Mouse (Mus musculus) neutrophil, adult 5-6 weeks (primary cell): ENCODE data around the gene Inca1. TPM values are rescaled to one million over a fixed set of nuclear protein-coding genes. Genes with fewer than 3 reads are reported as not detected.

Experiments
- ATAC-seq: fragments of 151-379, 151-347 bp; 2 replicates; pipeline ENCODE4 v1.8.0; 2017; ENCODE audit warnings: mild to moderate bottlenecking, moderate TSS enrichment; ENCODE audit not compliant: insufficient number of reproducible peaks, poor library complexity, low FRiP score, severe bottlenecking; ENCODE audit errors: extremely low read depth
- total RNA-seq: library from RNA; stranded (forward); fragments of 200-1000 nt; gene quantifications from 2 replicates; pipeline ENCODE4 v1.2.3, GENCODE M21; 2017

Gene Inca1
- total RNA-seq, 1 experiment from 2014 or later: not detected

DNA sequence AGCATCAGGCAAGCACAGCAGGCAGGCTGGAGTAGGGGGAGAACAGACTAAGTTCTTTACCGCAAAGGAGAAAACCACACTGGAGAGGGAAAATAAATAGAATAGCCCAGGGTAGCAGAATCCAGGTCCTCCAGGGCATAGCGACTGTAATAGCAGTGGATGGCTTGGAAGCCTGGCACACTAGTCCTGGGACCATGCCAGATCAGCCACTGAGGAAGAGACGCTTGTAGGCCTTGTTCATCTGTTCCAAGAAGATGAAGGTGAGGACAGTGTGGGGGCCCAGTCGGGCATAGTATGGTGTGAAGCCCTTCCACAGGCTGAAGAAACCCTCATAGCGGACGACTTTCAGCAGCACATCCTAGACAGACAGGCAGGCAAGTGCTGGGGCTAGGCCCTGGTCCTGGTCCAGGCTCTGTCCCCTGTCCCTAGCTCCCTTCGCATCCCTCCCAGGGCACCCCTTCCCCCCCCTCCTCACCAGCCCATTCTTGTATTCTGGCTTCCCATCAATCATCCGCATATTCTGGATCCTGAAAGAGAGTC is 55.3 kb downstream of the Inca1 start:
- no peak for ATAC-seq

DNA sequence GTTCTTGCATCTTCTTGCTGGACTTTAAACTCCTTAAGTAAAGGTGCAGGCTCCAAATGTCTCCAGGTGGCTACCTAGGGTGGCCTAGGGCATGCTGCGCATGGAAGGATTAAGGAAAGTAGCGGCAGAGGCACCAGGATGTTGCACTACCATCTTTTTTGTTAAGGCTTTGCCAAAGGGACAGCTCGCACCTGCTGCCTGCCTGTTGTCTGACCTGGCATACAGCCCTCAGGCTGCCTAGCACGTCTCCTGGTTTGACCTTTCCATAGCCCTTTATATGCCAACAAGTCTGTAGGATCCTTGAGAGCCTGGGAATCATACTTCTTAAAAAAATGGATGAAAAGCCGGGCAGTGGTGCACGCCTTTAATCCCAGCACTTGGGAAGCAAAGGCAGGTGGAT is 56.9 kb downstream of the Inca1 start:
- ATAC-seq: no peak

DNA sequence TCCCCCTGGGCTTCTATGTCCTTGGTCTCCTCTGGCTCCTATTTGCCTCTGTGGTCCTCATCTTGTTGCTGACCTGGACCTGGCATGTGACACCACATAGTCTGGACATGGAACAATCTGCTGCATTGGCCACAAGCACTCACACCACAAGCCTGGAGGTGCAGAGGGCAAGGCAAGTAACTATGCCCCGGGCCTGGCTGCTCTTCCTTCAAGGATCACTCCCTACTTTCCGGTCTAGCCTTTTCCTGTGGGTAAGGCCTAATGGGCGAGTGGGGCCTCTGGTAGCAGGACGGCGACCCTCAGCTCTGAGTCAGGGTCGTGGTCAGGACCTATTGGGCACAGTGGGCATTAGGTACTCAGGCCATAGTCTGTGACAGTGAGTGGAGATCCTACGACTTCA is 58.7 kb downstream of the Inca1 start:
- no peak for ATAC-seq

DNA sequence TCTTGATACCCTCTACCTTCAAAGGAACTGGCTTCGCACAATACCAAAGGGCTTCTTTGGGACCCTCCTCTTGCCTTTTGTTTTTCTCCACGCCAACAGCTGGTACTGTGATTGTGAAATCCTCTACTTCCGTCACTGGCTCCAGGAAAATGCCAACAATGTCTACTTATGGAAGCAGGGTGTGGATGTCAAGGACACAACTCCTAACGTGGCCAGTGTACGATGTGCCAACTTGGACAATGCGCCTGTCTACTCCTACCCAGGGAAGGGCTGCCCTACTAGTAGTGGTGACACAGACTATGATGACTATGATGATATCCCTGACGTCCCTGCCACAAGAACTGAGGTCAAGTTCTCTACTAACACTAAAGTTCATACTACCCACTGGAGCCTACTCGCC is 60.0 kb downstream of the Inca1 start:
- no peak for ATAC-seq

DNA sequence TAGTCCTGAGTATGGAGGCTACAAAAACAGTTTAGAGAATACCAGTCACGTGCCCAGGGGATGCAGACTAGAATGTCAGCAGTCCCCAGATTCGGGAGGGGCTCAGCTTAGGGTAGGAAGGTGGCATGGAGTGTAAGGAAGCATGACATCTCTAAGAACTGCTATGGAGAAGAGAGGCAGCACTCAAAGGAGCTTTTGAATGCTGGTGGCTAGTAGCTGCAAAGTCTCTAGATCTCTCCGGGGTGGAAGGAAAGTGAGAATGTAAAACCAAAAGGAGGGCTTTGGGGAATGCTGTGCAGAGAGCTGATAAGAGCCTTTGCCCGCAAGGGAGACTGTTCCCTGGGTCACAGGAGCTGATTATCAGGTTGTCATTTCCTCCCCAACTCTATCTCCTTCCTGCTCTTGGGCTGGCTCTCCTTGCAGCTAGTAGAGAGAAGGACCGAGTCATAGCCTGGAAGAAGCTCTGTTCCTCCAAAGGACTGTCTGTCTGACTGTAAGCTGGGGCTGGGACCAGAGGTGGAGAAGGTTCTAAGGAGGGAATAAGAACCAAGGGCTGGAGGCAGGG is 61.2 kb downstream of the Inca1 start, which contains the start of gene Gp1ba:
Gp1ba (plus strand) TSS at position 409 of the 565 bp plus-strand sequence.
- ATAC-seq: no peak

Other genes starting within 250 kb of the Inca1 start
- gene Med11, start 248.2 kb downstream of the Inca1 start, total RNA-seq: 43.7 and 46.3 TPM in 2 replicates
- 0.37 and 0.58 TPM in 2 replicates for gene Zmynd15, start 240.7 kb downstream of the Inca1 start, total RNA-seq
- gene Cxcl16, start 240.2 kb downstream of the Inca1 start, total RNA-seq: 0.74 TPM in 1 of 2 replicates, not detected in the other
- not detected in 2 replicates for gene Tm4sf5, start 194.9 kb downstream of the Inca1 start, total RNA-seq
- gene Vmo1, start 185.5 kb downstream of the Inca1 start, total RNA-seq: not detected in 2 replicates
- gene Gltpd2, start 181.0 kb downstream of the Inca1 start, total RNA-seq: not detected in 2 replicates
- 124 and 133 TPM in 2 replicates for gene Psmb6, start 174.8 kb downstream of the Inca1 start, total RNA-seq
- gene Gm40193, start 167.2 kb downstream of the Inca1 start, total RNA-seq: not detected in 2 replicates
- 0.86 and 4.3 TPM in 2 replicates for gene Pld2, start 160.1 kb downstream of the Inca1 start, total RNA-seq
- 21.8 and 23.1 TPM in 2 replicates for gene Mink1, start 137.3 kb downstream of the Inca1 start, total RNA-seq
- not detected in 2 replicates for gene 4930544D05Rik, start 84.3 kb downstream of the Inca1 start, total RNA-seq
- 1.7 TPM in 1 of 2 replicates, not detected in the other for gene Chrne, start 80.9 kb downstream of the Inca1 start, total RNA-seq
- 1.4 and 1.7 TPM in 2 replicates for gene Gp1ba, start 61.0 kb downstream of the Inca1 start, total RNA-seq
- 261 and 283 TPM in 2 replicates for gene Rnf167, start 52.9 kb downstream of the Inca1 start, total RNA-seq
- 75.8 and 82.8 TPM in 2 replicates for gene Slc25a11, start 52.7 kb downstream of the Inca1 start, total RNA-seq
- 683 and 728 TPM in 2 replicates for gene Pfn1, start 45.5 kb downstream of the Inca1 start, total RNA-seq
- gene Eno3, start 43.0 kb downstream of the Inca1 start, total RNA-seq: 16.7 and 21.2 TPM in 2 replicates
- 49.2 and 55.3 TPM in 2 replicates for gene Spag7, start 30.7 kb downstream of the Inca1 start, total RNA-seq
- gene Camta2, start 12.1 kb downstream of the Inca1 start, total RNA-seq: 24.1 and 36.1 TPM in 2 replicates
- gene Kif1c, start 393 bp upstream of the Inca1 start, total RNA-seq: 27.6 and 28.0 TPM in 2 replicates
- gene Zfp3, start 64.1 kb upstream of the Inca1 start, total RNA-seq: 2.6 and 2.8 TPM in 2 replicates
- 15.1 and 25.1 TPM in 2 replicates for gene Scimp, start 112.4 kb upstream of the Inca1 start, total RNA-seq
- gene Rabep1, start 144.6 kb upstream of the Inca1 start, total RNA-seq: 76.0 and 84.5 TPM in 2 replicates